Mouse (Mus musculus): Measurements from ENCODE around the gene Ambra1. TPM values are rescaled to one million over a fixed set of nuclear protein-coding genes. Genes with fewer than 3 reads are reported as not detected.

The Ambra1 gene
- polyA plus RNA-seq, 1 experiment: 24.0 TPM

DNA sequence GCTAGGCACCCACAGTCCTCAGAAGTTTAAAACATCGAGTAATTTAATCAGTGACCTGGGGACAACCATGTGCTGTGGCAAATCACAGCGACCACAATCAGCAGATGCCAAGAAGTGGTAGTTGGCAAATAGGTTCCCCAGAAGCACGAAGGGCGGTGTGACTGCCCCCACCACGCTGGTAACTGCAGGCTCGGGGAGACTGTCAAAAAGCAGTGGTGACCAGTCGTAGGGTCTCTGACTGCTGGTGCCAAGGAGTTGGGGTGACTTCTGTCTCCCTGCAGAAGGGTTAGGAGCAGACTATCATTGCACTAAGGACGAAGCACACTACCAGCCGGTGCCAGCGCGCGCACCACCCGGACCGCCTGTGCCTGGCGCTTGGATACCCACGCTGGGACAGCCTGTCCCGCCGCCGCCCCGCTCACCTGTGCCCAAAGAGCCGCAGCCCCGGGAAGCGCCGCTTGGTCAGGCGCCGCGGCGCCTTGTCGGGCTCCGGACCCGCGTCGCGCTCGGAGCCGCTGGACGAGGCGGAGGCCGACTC lies 233.0 kb downstream of the Ambra1 start:
- H3K4me1 ChIP-seq (ENCODE audit: control insufficient read depth, insufficient read depth, low read length): peaks cover 49% of the 10 kb centered on the region
- H3K4me3 ChIP-seq (ENCODE audit: insufficient read depth, low read length): peak overlapping the region; percentile 81
- H3K27ac ChIP-seq (ENCODE audit: insufficient read depth, low read depth, low read length): peak overlapping the region; percentile 18
- no peak for TF ChIP-seq CTCF (IDR thresholded peaks at IDR 0.05; ENCODE audit: low read depth, low read length)
- TF ChIP-seq POLR2A (IDR thresholded peaks at IDR 0.05; ENCODE audit: borderline replicate concordance, low read depth, low read length): no peak

DNA sequence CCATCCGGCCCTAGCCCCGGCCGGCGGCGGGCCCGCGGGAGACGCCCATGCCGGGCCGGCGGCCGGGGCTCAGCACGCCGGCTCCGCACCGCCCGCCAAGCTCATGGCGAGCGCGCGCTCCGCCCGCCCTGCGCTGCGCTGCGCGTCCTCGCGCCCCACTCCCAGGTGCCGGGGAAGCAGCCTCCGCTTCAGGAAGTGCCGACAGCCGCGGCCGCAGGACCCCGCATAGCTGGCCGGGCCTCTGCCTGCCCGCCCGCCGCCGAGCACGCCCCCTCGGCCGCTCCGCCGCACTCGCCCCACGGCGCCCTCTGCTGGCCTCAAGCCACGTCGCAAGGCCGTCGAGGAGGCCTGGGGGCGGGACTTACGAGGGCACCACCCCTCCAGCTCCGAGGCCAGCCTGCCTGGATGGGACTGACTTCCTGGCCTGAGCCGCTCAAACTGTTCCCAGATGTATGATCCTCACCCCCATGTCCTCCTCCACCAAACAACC lies 233.6 kb downstream of the Ambra1 start:
- H3K4me1 ChIP-seq (ENCODE audit: control insufficient read depth, insufficient read depth, low read length): peaks cover 51% of the 10 kb centered on the region
- H3K27ac ChIP-seq (ENCODE audit: insufficient read depth, low read depth, low read length): peak overlapping the region; percentile 99
- no peak for TF ChIP-seq POLR2A (IDR thresholded peaks at IDR 0.05; ENCODE audit: borderline replicate concordance, low read depth, low read length)
- TF ChIP-seq CTCF (IDR thresholded peaks at IDR 0.05; ENCODE audit: low read depth, low read length): no peak
- peak overlapping the region; percentile 94 for H3K4me3 ChIP-seq (ENCODE audit: insufficient read depth, low read length)

DNA sequence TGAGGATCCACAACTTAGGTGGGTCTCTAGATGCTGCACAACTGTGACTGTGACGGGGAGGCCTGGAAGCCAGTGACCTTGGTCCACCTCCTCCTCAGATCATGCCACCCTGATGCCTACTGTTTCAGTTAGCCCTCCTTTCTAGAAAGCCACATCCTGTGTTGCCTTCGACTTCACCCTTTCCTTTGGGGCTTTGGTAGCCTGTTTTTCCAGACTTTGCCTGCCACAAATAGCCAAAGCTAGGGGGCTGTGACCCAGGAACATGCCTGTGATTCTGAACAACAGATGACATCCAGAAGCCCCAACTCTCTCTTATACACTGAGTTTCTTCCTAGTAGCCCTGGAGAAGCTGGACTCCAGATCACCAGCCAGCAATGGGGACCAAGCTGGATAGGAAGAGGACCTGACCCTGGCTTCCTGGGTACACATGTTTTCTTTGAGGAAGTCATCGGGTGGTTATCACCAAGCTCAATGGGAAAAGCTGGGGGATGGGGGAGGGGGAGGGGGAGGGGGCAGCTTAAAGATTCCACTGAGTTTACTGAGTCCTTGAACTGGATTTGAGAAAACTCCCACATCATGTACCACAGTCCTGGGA lies 234.8 kb downstream of the Ambra1 start:
- Histone ChIP-seq H3K27ac (ENCODE audit: insufficient read depth, low read depth, low read length) (peak overlapping the region; percentile 99), H3K4me1 (ENCODE audit: control insufficient read depth, insufficient read depth, low read length) (peaks cover 53% of the 10 kb centered on the region), H3K4me3 (ENCODE audit: insufficient read depth, low read length) (peak overlapping the region; percentile 94)
- no peak for TF ChIP-seq POLR2A (IDR thresholded peaks at IDR 0.05; ENCODE audit: borderline replicate concordance, low read depth, low read length)
- no peak for TF ChIP-seq CTCF (IDR thresholded peaks at IDR 0.05; ENCODE audit: low read depth, low read length)

DNA sequence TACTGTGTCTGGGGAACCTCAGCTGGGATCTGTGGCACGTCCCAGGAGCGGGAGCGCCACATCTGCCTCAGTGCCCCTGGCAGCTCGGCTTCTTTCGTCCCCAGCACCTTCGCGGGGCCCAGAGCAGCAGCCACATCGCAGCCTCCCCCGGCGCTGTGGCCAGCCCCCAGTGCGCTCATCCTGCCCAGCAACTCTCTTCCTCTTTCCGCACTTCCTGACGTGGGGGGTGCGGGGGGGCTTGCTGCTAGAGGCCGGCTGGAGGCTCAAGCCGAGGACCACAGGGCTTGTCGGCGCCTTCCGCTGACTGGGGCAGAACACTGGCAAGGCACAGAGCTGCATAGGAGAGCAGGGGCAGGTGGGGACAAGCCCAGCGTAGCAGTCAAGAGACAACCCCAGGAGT lies 235.5 kb downstream of the Ambra1 start:
- Histone ChIP-seq H3K4me3 (ENCODE audit: insufficient read depth, low read length) (peak overlapping the region; percentile 94), H3K27ac (ENCODE audit: insufficient read depth, low read depth, low read length) (peak overlapping the region; percentile 99), H3K4me1 (ENCODE audit: control insufficient read depth, insufficient read depth, low read length) (peaks cover 53% of the 10 kb centered on the region)
- TF ChIP-seq CTCF (IDR thresholded peaks at IDR 0.05; ENCODE audit: low read depth, low read length) (no peak), POLR2A (IDR thresholded peaks at IDR 0.05; ENCODE audit: borderline replicate concordance, low read depth, low read length) (no peak)

DNA sequence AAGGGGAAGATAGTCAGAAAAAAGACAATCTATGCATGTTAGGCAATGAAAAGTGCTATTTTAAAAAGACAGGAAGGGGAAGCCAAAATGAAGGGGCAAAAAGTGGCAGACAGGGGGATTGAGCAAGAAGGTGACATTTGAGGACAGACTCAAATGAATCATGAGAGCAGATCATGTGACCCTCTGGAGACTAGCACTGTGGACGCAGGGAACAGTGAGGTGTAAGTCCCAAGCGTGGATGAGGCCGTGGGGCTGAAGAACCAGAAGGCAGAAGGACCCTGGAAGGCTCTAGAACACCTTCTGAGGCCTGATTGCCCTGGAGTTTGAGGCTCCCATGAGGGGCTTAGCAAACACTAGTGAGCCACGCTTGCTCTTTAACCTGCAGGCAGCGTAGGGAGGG lies 236.4 kb downstream of the Ambra1 start:
- H3K4me3 ChIP-seq (ENCODE audit: insufficient read depth, low read length): no peak overlapping the region
- peaks cover 54% of the 10 kb centered on the region for H3K4me1 ChIP-seq (ENCODE audit: control insufficient read depth, insufficient read depth, low read length)
- peak overlapping the region; percentile 99 for H3K27ac ChIP-seq (ENCODE audit: insufficient read depth, low read depth, low read length)
- TF ChIP-seq CTCF (IDR thresholded peaks at IDR 0.05; ENCODE audit: low read depth, low read length): no peak
- no peak for TF ChIP-seq POLR2A (IDR thresholded peaks at IDR 0.05; ENCODE audit: borderline replicate concordance, low read depth, low read length)

DNA sequence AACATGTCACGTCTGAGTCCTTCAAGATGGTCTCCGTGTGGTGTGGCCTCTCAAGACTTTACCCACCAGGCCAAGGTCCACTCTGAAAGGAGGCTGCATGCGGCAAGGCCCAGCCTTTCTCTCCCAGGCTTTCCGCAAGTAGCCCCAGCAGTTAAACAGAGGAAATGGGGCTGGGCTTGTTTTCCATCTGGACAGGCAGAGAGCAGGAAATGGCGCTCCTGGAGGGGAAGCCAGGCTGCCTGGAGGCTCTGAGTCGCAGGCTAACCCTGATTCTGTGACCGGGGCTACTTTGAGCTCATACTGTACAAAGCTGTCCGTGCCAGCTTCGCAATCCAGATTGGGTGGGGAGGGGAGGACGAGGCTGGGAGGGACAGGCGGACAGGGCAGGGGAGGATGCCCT lies 238.0 kb downstream of the Ambra1 start:
- Histone ChIP-seq H3K4me3 (ENCODE audit: insufficient read depth, low read length) (no peak overlapping the region), H3K4me1 (ENCODE audit: control insufficient read depth, insufficient read depth, low read length) (peaks cover 58% of the 10 kb centered on the region), H3K27ac (ENCODE audit: insufficient read depth, low read depth, low read length) (peak overlapping the region; percentile 99)
- TF ChIP-seq POLR2A (IDR thresholded peaks at IDR 0.05; ENCODE audit: borderline replicate concordance, low read depth, low read length): no peak
- TF ChIP-seq CTCF (IDR thresholded peaks at IDR 0.05; ENCODE audit: low read depth, low read length): no peak

Other genes with a start within 250 kb of the Ambra1 start
- 31.8 and 40.1 TPM in 2 replicates for gene Ckap5, start 203.4 kb upstream of the Ambra1 start, polyA plus RNA-seq (2012; ENCODE audit: insufficient read depth, insufficient read length, missing spikeins)
- not detected in 2 replicates for gene F2, start 93.7 kb upstream of the Ambra1 start, polyA plus RNA-seq (2012; ENCODE audit: insufficient read depth, insufficient read length, missing spikeins)
- gene Zfp408, start 80.3 kb upstream of the Ambra1 start, polyA plus RNA-seq (2012; ENCODE audit: insufficient read depth, insufficient read length, missing spikeins): 12.5 and 17.5 TPM in 2 replicates
- gene Arhgap1, start 80.3 kb upstream of the Ambra1 start, polyA plus RNA-seq (2012; ENCODE audit: insufficient read depth, insufficient read length, missing spikeins): 66.6 and 88.4 TPM in 2 replicates
- gene Atg13, start 19.6 kb upstream of the Ambra1 start, polyA plus RNA-seq (2012; ENCODE audit: insufficient read depth, insufficient read length, missing spikeins): 28.8 and 35.7 TPM in 2 replicates
- gene Harbi1, start 19.3 kb upstream of the Ambra1 start, polyA plus RNA-seq (2012; ENCODE audit: insufficient read depth, insufficient read length, missing spikeins): 4.8 and 4.9 TPM in 2 replicates
- not detected in 2 replicates for gene Chrm4, start 197.1 kb downstream of the Ambra1 start, polyA plus RNA-seq (2012; ENCODE audit: insufficient read depth, insufficient read length, missing spikeins)
- gene Mdk, start 202.2 kb downstream of the Ambra1 start, polyA plus RNA-seq (2012; ENCODE audit: insufficient read depth, insufficient read length, missing spikeins): 1.0 and 3.4 TPM in 2 replicates
- gene Gm9821, start 215.6 kb downstream of the Ambra1 start, polyA plus RNA-seq (2012; ENCODE audit: insufficient read depth, insufficient read length, missing spikeins): not detected in 2 replicates
- gene Dgkz, start 245.7 kb downstream of the Ambra1 start, polyA plus RNA-seq (2012; ENCODE audit: insufficient read depth, insufficient read length, missing spikeins): 129 and 144 TPM in 2 replicates